Mouse (Mus musculus): ENCODE data around the gene Lemd1. TPM values are rescaled to one million over a fixed set of nuclear protein-coding genes. Genes with fewer than 3 reads are reported as not detected.
A peak's percentile ranks its signal among the peaks of the same experiment; 100 is the strongest.

Lemd1 gene
- polyA plus RNA-seq, 1 experiment = not detected

GRCm38 (mm10) chr1:132189231-132189630 lies 2.0 kb upstream of the Lemd1 start:
- Histone ChIP-seq H3K27ac (ENCODE audit: insufficient read depth, low read depth, low read length) (no peak overlapping the region), H3K4me1 (ENCODE audit: control insufficient read depth, insufficient read depth, low read length) (peaks cover 14% of the 10 kb centered on the region), H3K4me3 (ENCODE audit: insufficient read depth, low read depth, low read length) (no peak overlapping the region)
- WGBS = 56% methylated on average over 4 of the region's 4 CpGs
- TF ChIP-seq POLR2A (IDR thresholded peaks at IDR 0.05; ENCODE audit: insufficient read depth, low read depth, low read length) = no peak
- TF ChIP-seq CTCF (IDR thresholded peaks at IDR 0.05; ENCODE audit: insufficient read depth, low read depth, low read length) = no peak

DNA sequence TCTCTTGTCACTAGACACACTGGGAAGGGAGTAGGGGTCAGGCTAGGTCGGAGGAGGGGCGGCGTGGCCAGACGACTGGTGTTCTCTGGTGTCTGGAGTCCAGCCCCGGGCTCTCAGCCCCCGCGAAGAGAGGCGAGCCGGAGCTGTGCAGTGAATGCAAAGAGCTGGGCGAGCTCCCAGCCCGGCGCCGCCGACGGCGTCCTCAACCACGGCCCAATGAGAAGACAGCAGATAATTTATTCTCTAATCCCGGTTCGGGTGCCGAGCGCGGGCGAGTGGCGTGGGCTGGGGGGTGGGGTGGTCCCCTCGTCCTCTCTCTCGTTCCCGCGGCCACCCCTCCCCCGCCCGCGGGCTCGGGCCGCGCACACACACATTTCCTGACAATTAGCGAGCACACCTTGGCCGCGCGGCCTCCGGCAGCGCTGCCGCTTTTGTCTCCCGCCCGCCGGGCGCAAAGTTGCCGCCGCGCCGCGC lies 1.2 kb upstream of the Lemd1 start:
- Histone ChIP-seq H3K27ac (ENCODE audit: insufficient read depth, low read depth, low read length) (no peak overlapping the region), H3K4me1 (ENCODE audit: control insufficient read depth, insufficient read depth, low read length) (peaks cover 18% of the 10 kb centered on the region), H3K4me3 (ENCODE audit: insufficient read depth, low read depth, low read length) (peak overlapping the region; percentile 72)
- 1% methylated on average over 50 of the region's 50 CpGs for WGBS
- no peak for TF ChIP-seq CTCF (IDR thresholded peaks at IDR 0.05; ENCODE audit: insufficient read depth, low read depth, low read length)
- TF ChIP-seq POLR2A (IDR thresholded peaks at IDR 0.05; ENCODE audit: insufficient read depth, low read depth, low read length) = no peak

- TF ChIP-seq POLR2A (IDR thresholded peaks at IDR 0.05; ENCODE audit: insufficient read depth, low read depth, low read length) (no peak), CTCF (IDR thresholded peaks at IDR 0.05; ENCODE audit: insufficient read depth, low read depth, low read length) (peak; percentile 27; the same call in 1 of the 2 replicates)
- WGBS = under 1% methylated on average over 62 of the region's 62 CpGs
- peak overlapping the region; percentile 48 for H3K27ac ChIP-seq (ENCODE audit: insufficient read depth, low read depth, low read length)
Measured at GRCm38 (mm10) chr1:132190621-132191092, 574 bp upstream of the Lemd1 start.

DNA sequence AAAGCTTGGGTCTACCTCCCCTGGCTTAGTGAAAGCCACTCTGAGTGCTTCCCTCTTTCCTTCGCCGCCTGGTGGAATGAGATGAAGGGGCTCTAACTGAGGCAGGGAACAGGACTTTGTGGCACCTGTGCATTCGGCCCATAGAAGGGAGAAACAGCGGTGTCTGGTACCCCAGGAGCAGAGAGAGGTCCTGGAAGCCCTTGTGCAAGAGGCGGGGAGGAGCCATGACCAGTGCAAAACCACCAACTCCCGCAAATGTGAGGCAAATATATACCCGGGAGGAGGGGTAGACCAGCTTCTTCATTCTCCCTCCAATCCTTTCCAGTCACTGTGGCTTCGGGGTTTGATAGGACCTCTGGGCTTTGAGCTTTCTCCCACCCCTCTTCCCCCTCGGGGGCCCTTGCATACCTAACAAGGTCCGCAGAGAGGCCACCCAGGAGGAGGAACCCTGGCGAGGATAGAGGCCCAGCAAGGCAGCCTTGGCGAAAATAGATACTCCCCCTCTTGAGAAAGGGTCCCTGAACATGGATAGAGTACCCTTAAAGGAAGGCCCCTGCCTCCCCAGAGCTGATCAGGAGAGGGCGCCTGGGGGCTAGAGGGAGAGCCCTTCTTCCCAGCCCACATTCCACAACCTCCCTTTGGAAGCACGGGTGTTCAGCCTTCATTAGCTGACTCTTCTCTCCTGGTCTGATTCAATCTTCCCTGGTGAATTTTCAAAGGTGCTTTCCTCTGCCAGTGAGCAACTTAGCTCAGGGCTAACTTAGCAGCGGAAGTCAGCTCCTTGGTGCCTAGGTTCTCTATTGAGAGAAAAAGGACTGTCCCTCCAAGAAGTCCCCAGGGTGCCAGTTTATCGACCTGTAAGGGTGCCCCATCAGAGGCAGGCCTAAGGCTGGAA lies 802 bp downstream of the Lemd1 start:
- 21% methylated on average over 16 of the region's 16 CpGs for WGBS
- H3K27ac ChIP-seq (ENCODE audit: insufficient read depth, low read depth, low read length) = peak overlapping the region; percentile 48
- peak; percentile 35; the same call in 1 of the 2 replicates for TF ChIP-seq CTCF (IDR thresholded peaks at IDR 0.05; ENCODE audit: insufficient read depth, low read depth, low read length)
- TF ChIP-seq POLR2A (IDR thresholded peaks at IDR 0.05; ENCODE audit: insufficient read depth, low read depth, low read length) = no peak
- peaks cover 37% of the 10 kb centered on the region for H3K4me1 ChIP-seq (ENCODE audit: control insufficient read depth, insufficient read depth, low read length)
- peak overlapping the region; percentile 72 for H3K4me3 ChIP-seq (ENCODE audit: insufficient read depth, low read depth, low read length)

More at GRCm38 (mm10) chr1:132190621-132191092, 574 bp upstream of the Lemd1 start:
- Histone ChIP-seq H3K4me3 (ENCODE audit: insufficient read depth, low read depth, low read length) (peak overlapping the region; percentile 72), H3K4me1 (ENCODE audit: control insufficient read depth, insufficient read depth, low read length) (peaks cover 23% of the 10 kb centered on the region)

DNA sequence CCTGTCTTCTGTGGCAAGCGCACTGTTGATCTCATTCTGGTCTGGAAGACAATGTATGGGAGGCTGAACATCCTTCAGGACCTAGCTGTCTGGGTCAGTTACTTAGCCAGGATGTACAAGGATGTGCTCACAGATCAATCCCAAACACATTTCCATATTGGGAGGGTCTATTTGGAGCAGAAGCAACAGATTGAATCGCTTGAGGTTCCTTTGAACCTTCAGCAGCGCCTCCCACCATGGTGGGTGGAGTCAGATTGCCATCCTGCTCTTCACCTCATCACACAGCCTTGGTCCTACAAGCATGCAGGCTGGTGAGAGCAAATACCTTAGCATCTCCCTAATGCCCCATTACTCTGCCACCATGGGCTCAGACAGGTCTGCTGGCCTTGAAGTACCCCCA lies 2.6 kb downstream of the Lemd1 start:
- no peak for TF ChIP-seq POLR2A (IDR thresholded peaks at IDR 0.05; ENCODE audit: insufficient read depth, low read depth, low read length)
- TF ChIP-seq CTCF (IDR thresholded peaks at IDR 0.05; ENCODE audit: insufficient read depth, low read depth, low read length) = no peak
- Histone ChIP-seq H3K4me3 (ENCODE audit: insufficient read depth, low read depth, low read length) (no peak overlapping the region), H3K4me1 (ENCODE audit: control insufficient read depth, insufficient read depth, low read length) (peaks cover 52% of the 10 kb centered on the region), H3K27ac (ENCODE audit: insufficient read depth, low read depth, low read length) (no peak overlapping the region)
- WGBS = 73% methylated on average over 3 of the region's 3 CpGs

DNA sequence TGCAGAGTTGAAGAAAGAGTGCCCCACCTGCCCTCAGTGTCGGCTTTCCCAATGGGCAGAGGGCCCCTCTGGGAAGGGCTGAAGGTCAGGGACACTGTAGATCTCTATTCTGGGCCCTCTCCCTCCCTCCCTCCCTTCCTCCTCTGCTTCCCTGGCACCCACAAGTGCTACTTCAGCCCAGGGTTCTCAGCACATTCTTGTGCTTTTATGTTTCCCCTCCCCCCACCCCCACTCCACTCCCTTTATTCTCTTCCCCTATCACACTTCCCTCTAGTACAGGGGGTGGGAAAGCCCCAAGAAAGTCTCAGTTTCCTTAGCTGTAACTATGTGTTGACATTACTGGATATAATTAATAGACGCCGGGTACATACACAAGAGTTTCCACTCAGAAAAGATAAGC lies 3.4 kb downstream of the Lemd1 start:
- H3K4me1 ChIP-seq (ENCODE audit: control insufficient read depth, insufficient read depth, low read length) = peaks cover 58% of the 10 kb centered on the region
- no peak overlapping the region for H3K4me3 ChIP-seq (ENCODE audit: insufficient read depth, low read depth, low read length)
- no peak overlapping the region for H3K27ac ChIP-seq (ENCODE audit: insufficient read depth, low read depth, low read length)
- TF ChIP-seq CTCF (IDR thresholded peaks at IDR 0.05; ENCODE audit: insufficient read depth, low read depth, low read length) = no peak
- TF ChIP-seq POLR2A (IDR thresholded peaks at IDR 0.05; ENCODE audit: insufficient read depth, low read depth, low read length) = no peak
- 57% methylated on average over 3 of the region's 3 CpGs for WGBS

- no peak for TF ChIP-seq POLR2A (IDR thresholded peaks at IDR 0.05; ENCODE audit: insufficient read depth, low read depth, low read length)
- TF ChIP-seq CTCF (IDR thresholded peaks at IDR 0.05; ENCODE audit: insufficient read depth, low read depth, low read length) = no peak
- 85% methylated on average over 9 of the region's 9 CpGs for WGBS
- H3K27ac ChIP-seq (ENCODE audit: insufficient read depth, low read depth, low read length) = no peak overlapping the region
- H3K4me1 ChIP-seq (ENCODE audit: control insufficient read depth, insufficient read depth, low read length) = peaks cover 61% of the 10 kb centered on the region
- H3K4me3 ChIP-seq (ENCODE audit: insufficient read depth, low read depth, low read length) = no peak overlapping the region
Measured at GRCm38 (mm10) chr1:132195100-132195499, 3.9 kb downstream of the Lemd1 start.

DNA sequence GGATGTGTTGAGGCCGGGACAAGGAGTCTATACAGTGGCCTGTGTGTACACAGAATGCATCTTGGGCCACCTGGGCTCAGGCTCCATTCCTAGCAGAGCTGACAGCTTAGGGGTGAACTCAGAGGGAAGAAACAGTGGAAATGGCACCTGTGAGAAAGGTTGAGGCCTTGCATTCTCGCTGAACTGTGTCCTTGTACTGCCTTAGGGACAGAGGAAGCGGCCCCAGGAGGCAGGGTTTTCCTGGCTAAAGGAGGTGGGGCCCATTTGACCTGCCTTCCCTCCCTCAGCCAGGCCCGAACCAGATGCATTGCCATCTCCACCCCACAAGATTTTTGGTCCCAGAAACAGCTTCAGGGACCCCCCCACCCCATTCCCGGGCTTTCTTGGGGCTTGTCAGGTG lies 4.5 kb downstream of the Lemd1 start:
- TF ChIP-seq POLR2A (IDR thresholded peaks at IDR 0.05; ENCODE audit: insufficient read depth, low read depth, low read length) = no peak
- WGBS = 67% methylated on average over 5 of the region's 5 CpGs
- Histone ChIP-seq H3K4me1 (ENCODE audit: control insufficient read depth, insufficient read depth, low read length) (peaks cover 67% of the 10 kb centered on the region), H3K27ac (ENCODE audit: insufficient read depth, low read depth, low read length) (no peak overlapping the region), H3K4me3 (ENCODE audit: insufficient read depth, low read depth, low read length) (no peak overlapping the region)

DNA sequence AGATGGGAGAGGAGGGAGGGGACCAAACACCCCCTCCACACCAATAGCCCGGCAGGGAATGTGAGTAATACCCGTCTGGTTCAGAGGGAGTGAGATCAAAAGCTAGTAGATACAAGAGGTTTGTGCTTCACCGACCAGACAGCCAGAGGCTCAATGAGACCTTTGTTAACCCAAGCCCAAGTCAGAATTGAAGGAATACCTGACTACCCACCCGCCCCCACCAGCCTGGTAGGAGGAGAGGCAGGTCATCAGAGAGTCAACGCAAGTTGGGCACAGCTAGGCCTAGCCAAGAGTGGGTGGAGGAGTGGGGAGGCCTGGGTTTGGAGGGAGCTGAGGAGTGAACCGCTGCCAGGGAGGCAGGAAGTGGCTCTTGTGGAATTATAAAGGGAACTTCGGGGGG lies 5.1 kb downstream of the Lemd1 start:
- no peak overlapping the region for H3K4me3 ChIP-seq (ENCODE audit: insufficient read depth, low read depth, low read length)
- H3K4me1 ChIP-seq (ENCODE audit: control insufficient read depth, insufficient read depth, low read length) = peaks cover 68% of the 10 kb centered on the region
- WGBS = 19% methylated on average over 7 of the region's 7 CpGs
- H3K27ac ChIP-seq (ENCODE audit: insufficient read depth, low read depth, low read length) = no peak overlapping the region
- TF ChIP-seq CTCF (IDR thresholded peaks at IDR 0.05; ENCODE audit: insufficient read depth, low read depth, low read length) (no peak), POLR2A (IDR thresholded peaks at IDR 0.05; ENCODE audit: insufficient read depth, low read depth, low read length) (no peak)
